Mouse (Mus musculus) liver, embryonic 14.5 days (tissue): ENCODE data around the gene C530008M17Rik. TPM values are rescaled to one million over a fixed set of nuclear protein-coding genes. Genes with fewer than 3 reads are reported as not detected.

ENCODE experiments used
- ATAC-seq: fragments of 200-750 bp; cut with Nextera tagmentation; 2 replicates; pipeline ENCODE4 v1.8.0; 2017; ENCODE audit warnings: moderate number of reproducible peaks, mild to moderate bottlenecking, moderate library complexity; ENCODE audit not compliant: insufficient read depth
- DNase-seq, 3 experiments: peaks; one replicate each; pipeline ENCODE4 v3.0.0-alpha.2; 2012 to 2013; ENCODE audit warnings: low read depth in 3 of 3, low spot score in 3 of 3
- H3K27ac ChIP-seq: fragments of 300-500 bp; sonication (generic); 2 replicates; pipeline ENCODE4 v1.5.1; 2014; ENCODE audit warnings: moderate library complexity, mild to moderate bottlenecking, control low read depth, inconsistent platforms
- H3K27me3 ChIP-seq: fragments of 300-500 bp; sonication (generic); 2 replicates; pipeline ENCODE4 v1.6.1; 2014; ENCODE audit warnings: mild to moderate bottlenecking, low read length, moderate library complexity; ENCODE audit not compliant: control insufficient read depth, insufficient read depth
- H3K36me3 ChIP-seq: fragments of 300-500 bp; sonication (generic); replicated peaks from 2 replicates; pipeline ENCODE4 v1.6.1; 2014; ENCODE audit warnings: low read depth; ENCODE audit not compliant: control insufficient read depth, insufficient read depth
- H3K4me1 ChIP-seq, 2 experiments: fragments of 200-500 bp in 1 of 2; fragments of 300-500 bp in 1 of 2; sonication (generic) in 1 of 2; replicated peaks; 2 replicates each; pipeline ENCODE4 v1.6.1; 2012 to 2014; ENCODE audit warnings: antibody characterized with exemption in 1 of 2, inconsistent platforms in 1 of 2, low read length in 1 of 2; ENCODE audit not compliant: control insufficient read depth in 2 of 2, insufficient read depth in 2 of 2
- H3K4me2 ChIP-seq: fragments of 300-500 bp; sonication (generic); 2 replicates; pipeline ENCODE4 v1.6.1; 2014; ENCODE audit warnings: low read depth, mild to moderate bottlenecking, control low read depth, moderate library complexity
- H3K4me3 ChIP-seq, 2 experiments: fragments of 200-500 bp in 1 of 2; fragments of 300-500 bp in 1 of 2; sonication (generic) in 1 of 2; 2 replicates each; pipeline ENCODE4 v1.5.1; 2012 to 2014; ENCODE audit warnings: low read depth in 2 of 2, low read length in 2 of 2, mild to moderate bottlenecking in 2 of 2, control low read depth in 1 of 2, inconsistent platforms in 1 of 2, moderate library complexity in 1 of 2; ENCODE audit not compliant: insufficient read depth in 1 of 2
- H3K9ac ChIP-seq: fragments of 300-500 bp; sonication (generic); replicated peaks from 2 replicates; pipeline ENCODE4 v1.6.1; 2014; ENCODE audit warnings: mild to moderate bottlenecking, control low read depth, moderate library complexity
- H3K9me3 ChIP-seq: fragments of 300-500 bp; sonication (generic); 2 replicates; pipeline ENCODE4 v1.6.1; 2016; ENCODE audit warnings: low read length, mixed read lengths; ENCODE audit not compliant: control insufficient read depth
- CTCF ChIP-seq: IDR thresholded peaks from 2 replicates; pipeline ENCODE4 v1.5.1; 2016; ENCODE audit warnings: antibody characterized with exemption, low read depth, control low read depth
- EP300 ChIP-seq: IDR thresholded peaks from 2 replicates; pipeline ENCODE4 v1.6.1; 2016; ENCODE audit warnings: antibody characterized with exemption, low read depth
- WGBS: fragments of 180-500 bp; shearing (Covaris S2); extraction: QIAGEN DNeasy Blood & Tissue Kit; methylation state at CpG from one replicate; pipeline ENCODE4 v1.1.7; 2014; ENCODE audit not compliant: insufficient replicate concordance; 5-methylcytosine and 5-hydroxymethylcytosine counted together
- polyA plus RNA-seq, 2 experiments: library from polyadenylated mRNA; depleted of rRNA in 1 of 2; stranded (reverse) in 1 of 2; unstranded in 1 of 2; fragments of >200 nt; fragmentation: Nextera tagmentation in 1 of 2; extraction: Ambion mirVana in 1 of 2; gene quantifications; 2 replicates each; pipeline versions ENCODE4 v1.2.1 to v1.2.3; 2012 to 2014

Gene C530008M17Rik
- polyA plus RNA-seq, 2 experiments = 4.3 to 7.7 TPM

DNA sequence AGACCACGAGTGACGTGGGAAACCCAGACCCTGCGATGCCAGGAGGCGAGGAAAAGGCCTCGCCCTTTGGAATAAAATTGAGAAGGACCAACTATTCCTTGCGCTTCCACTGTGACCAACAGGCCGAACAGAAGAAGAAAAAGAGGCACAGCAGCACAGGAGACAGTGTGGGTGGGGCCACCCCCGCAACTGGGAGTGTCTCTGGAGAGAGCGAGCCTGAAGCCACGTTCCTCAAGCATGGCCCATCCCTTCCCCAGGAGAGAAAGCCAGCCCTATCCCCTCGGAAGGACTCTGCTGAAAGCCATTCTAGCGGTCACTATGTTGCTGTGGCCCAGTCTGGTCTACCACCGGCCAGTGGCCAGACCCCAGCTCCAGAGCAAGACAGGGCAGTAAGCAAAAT, 202.1 kb downstream of the C530008M17Rik start:
- no peak overlapping the region for H3K4me3 ChIP-seq
- TF ChIP-seq CTCF (no peak), EP300 (no peak)
- DNase-seq (no peak), ATAC-seq (no peak)
- peaks cover 32% of the 10 kb centered on the region for H3K27me3 ChIP-seq
- no peaks in the 10 kb centered on the region for H3K36me3 ChIP-seq
- H3K9me3 ChIP-seq = no peaks in the 10 kb centered on the region
- no peak overlapping the region for H3K27ac ChIP-seq
- H3K9ac ChIP-seq = no peak overlapping the region
- WGBS = 73% methylated on average over 13 of the region's 13 CpGs
- no peaks in the 10 kb centered on the region for H3K4me1 ChIP-seq
- H3K4me2 ChIP-seq = no peak overlapping the region

DNA sequence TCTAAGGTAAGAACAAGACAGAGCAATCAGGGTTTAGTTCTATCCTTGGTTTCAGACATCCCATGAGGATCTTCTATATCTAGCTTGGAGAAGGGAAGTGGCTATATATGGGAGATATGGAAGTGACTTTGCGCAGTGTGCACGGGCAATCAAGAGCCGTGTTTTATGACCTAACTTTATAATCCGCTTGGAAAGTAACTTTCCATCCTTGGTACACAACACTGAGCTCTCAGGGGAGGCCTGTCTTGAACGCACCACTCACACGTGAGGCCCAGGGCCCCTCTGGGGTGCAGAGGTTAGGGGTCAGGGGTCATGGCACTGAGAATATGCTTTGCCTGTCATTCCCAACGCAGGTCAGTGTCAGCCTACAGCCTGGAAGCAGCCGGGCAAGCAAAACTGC, 210.5 kb downstream of the C530008M17Rik start:
- H3K4me1 ChIP-seq = 0 out of 4 replicates have a peak, but pooled peaks cover 0 to 4% of the 10 kb centered on the region in 2 experiments

DNA sequence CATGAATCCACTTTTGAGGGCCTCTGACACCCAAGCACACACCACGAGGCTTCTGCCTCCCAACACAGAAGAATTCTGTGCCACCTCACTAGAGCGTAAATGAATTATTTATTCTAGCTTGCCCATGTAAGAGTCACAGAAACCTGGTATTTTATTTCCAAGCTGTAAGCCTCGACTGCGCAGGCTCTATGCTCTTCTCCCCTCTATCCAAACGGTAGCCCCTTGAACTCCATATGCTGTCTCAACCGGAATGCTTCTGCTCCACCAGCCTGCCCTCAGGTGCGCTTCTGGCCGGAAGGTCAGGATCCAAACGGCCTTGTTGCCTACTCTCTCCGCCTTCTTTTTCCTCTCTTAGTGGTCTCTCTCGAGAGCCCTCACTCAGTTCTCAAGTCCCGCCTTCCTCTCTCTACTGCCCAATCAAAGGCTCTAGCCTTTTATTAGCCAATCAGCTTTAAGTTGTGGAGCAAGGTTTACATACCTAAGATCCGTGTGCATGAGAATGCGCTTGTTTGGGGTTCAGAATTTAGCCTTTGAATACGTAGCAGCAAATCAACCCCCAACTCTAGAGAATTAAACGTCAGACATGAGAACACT, 212.5 kb downstream of the C530008M17Rik start:
- TF ChIP-seq CTCF (no peak), EP300 (no peak)
- H3K36me3 ChIP-seq = no peaks in the 10 kb centered on the region; the same call in 1 of the 2 replicates
- peak overlapping the region; percentile 67 for H3K4me2 ChIP-seq
- peak; percentile 11 to 41 (median 23) for DNase-seq
- peak overlapping the region; percentile 40 for H3K9ac ChIP-seq
- no peak overlapping the region for H3K27ac ChIP-seq
- H3K27me3 ChIP-seq = no peaks in the 10 kb centered on the region
- peak; percentile 77 for ATAC-seq
- no peaks in the 10 kb centered on the region for H3K9me3 ChIP-seq
- H3K4me3 ChIP-seq = peak overlapping the region; percentile 39 to 67
- WGBS = 31% methylated on average over 16 of the region's 16 CpGs
- 0 out of 4 replicates have a peak, but pooled peaks cover 0 to 4% of the 10 kb centered on the region in 2 experiments for H3K4me1 ChIP-seq

More for the DNA sequence above, 210.5 kb downstream of the C530008M17Rik start:
- no peaks in the 10 kb centered on the region; the same call in 1 of the 2 replicates for H3K36me3 ChIP-seq
- ATAC-seq = no peak
- TF ChIP-seq CTCF (no peak), EP300 (no peak)
- H3K9me3 ChIP-seq = no peaks in the 10 kb centered on the region
- H3K4me2 ChIP-seq = no peak overlapping the region
- DNase-seq = no peak
- H3K27me3 ChIP-seq = no peaks in the 10 kb centered on the region
- H3K9ac ChIP-seq = no peak overlapping the region
- no peak overlapping the region for H3K27ac ChIP-seq
- WGBS = 71% methylated on average over 8 of the region's 8 CpGs
- no peak overlapping the region for H3K4me3 ChIP-seq

DNA sequence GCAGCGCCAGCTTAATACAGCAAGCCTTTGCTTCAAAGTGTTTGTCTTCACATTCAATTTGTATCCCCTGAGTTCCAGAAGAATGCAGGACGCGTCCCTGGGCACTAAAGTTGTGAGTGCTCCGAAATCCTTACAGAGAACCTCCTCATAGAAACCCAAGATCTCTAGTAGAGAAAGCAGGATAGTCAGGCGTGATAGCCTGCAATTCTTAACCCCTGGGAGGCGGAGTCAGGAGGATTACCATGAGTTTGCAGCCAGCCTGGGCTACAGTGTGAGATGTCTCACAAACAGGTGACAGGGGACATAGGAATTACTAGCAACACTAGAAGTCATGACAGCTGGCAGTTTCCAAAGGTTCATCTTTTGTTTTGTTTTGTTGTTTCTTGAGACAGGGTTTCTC, 213.2 kb downstream of the C530008M17Rik start:
- Histone ChIP-seq H3K27me3 (no peaks in the 10 kb centered on the region), H3K9ac (peak overlapping the region; percentile 40), H3K4me1 (0 out of 4 replicates have a peak, but pooled peaks cover 0 to 4% of the 10 kb centered on the region in 2 experiments), H3K9me3 (no peaks in the 10 kb centered on the region), H3K4me3 (peak overlapping the region; percentile 39 to 67), H3K27ac (no peak overlapping the region), H3K4me2 (peak overlapping the region; percentile 67), H3K36me3 (no peaks in the 10 kb centered on the region; the same call in 1 of the 2 replicates)
- DNase-seq (no peak), ATAC-seq (no peak)
- WGBS = 49% methylated on average over 6 of the region's 6 CpGs
- no peak for TF ChIP-seq CTCF

DNA sequence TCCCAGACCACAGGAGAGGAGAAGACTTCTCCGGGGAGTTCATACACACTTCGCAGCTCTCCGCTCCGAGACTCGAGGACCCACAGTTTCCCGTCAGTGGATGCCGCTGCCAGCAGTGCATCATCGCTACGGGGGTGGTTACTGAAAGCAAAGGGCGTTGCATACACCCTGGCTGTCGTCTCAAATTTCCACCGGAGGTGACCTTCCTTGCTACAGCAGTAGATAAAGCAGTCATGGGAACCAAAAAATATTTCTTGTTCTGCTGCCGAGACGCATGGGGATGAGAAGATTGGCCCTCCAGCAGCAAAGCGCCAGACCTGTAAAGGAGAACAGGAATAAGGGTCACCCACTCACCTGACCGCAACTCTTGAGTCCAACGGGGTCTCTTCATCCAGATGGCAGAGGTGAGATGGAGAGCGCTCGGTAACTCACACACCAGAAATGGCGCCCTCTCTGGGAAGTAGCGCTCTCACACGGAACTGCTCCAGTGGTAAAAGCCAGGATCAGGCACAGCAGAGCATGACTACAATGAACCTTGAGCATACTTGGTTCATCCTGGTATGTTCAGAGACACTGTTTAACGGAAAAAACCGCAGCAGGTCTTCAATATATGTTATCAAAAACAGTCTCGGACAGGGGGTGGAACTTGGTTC, 219.9 kb downstream of the C530008M17Rik start:
- H3K27ac ChIP-seq = no peak overlapping the region
- H3K9me3 ChIP-seq = no peaks in the 10 kb centered on the region
- H3K9ac ChIP-seq = no peak overlapping the region
- H3K27me3 ChIP-seq = no peaks in the 10 kb centered on the region
- H3K4me2 ChIP-seq = no peak overlapping the region
- H3K36me3 ChIP-seq = peaks cover 2% of the 10 kb centered on the region
- no peak for DNase-seq
- no peak for ATAC-seq
- WGBS = 86% methylated on average over 25 of the region's 25 CpGs
- 0 out of 2 replicates have a peak, but pooled peaks have one; percentile 3 for TF ChIP-seq CTCF
- TF ChIP-seq EP300 = no peak
- no peaks in the 10 kb centered on the region for H3K4me1 ChIP-seq
- no peak overlapping the region for H3K4me3 ChIP-seq
